Mouse (Mus musculus) heart, embryonic 12.5 days (tissue): Measurements from ENCODE around the gene Dlgap4. TPM values are rescaled to one million over a fixed set of nuclear protein-coding genes. Genes with fewer than 3 reads are reported as not detected.
"Not testable (repeated sequence)": the region's sequence is repeated elsewhere in the genome, so short reads cannot be mapped to it uniquely, and the experiment has no call there.

Source experiments
- ATAC-seq: fragments of 200-750 bp; cut with Nextera tagmentation; 2 replicates; pipeline ENCODE4 v1.8.0; 2017; ENCODE audit warnings: moderate TSS enrichment, moderate library complexity; ENCODE audit not compliant: insufficient number of reproducible peaks, low FRiP score
- H3K27ac ChIP-seq: fragments of 300-500 bp; sonication (generic); 2 replicates; pipeline ENCODE4 v1.5.1; 2016; ENCODE audit warnings: mild to moderate bottlenecking, moderate library complexity; ENCODE audit not compliant: poor library complexity, severe bottlenecking
- H3K27me3 ChIP-seq: fragments of 300-500 bp; sonication (generic); replicated peaks from 2 replicates; pipeline ENCODE4 v1.6.1; 2016; ENCODE audit warnings: mild to moderate bottlenecking, moderate library complexity
- H3K36me3 ChIP-seq: fragments of 300-500 bp; sonication (generic); 2 replicates; pipeline ENCODE4 v1.6.1; 2016; ENCODE audit warnings: mild to moderate bottlenecking, moderate library complexity
- H3K4me1 ChIP-seq: fragments of 300-500 bp; sonication (generic); replicated peaks from 2 replicates; pipeline ENCODE4 v1.6.1; 2016; ENCODE audit warnings: mild to moderate bottlenecking
- H3K4me2 ChIP-seq: fragments of 300-500 bp; sonication (generic); 2 replicates; pipeline ENCODE4 v1.6.1; 2016; ENCODE audit warnings: mild to moderate bottlenecking, moderate library complexity
- H3K4me3 ChIP-seq: fragments of 300-500 bp; sonication (generic); 2 replicates; pipeline ENCODE4 v1.5.1; 2016; ENCODE audit warnings: mild to moderate bottlenecking
- H3K9ac ChIP-seq: fragments of 300-500 bp; sonication (generic); 2 replicates; pipeline ENCODE4 v1.6.1; 2016; ENCODE audit warnings: mild to moderate bottlenecking, moderate library complexity
- H3K9me3 ChIP-seq: fragments of 300-500 bp; sonication (generic); replicated peaks from 2 replicates; pipeline ENCODE4 v1.6.1; 2016; ENCODE audit warnings: mild to moderate bottlenecking, moderate library complexity
- WGBS: fragments of 180-500 bp; shearing (Covaris S2); methylation state at CpG from one replicate; pipeline ENCODE4 v1.1.7; 2016; 5-methylcytosine and 5-hydroxymethylcytosine counted together
- polyA plus RNA-seq: library from polyadenylated mRNA; unstranded; fragments of >200 nt; fragmentation: Nextera tagmentation; extraction: Ambion mirVana; gene quantifications from 2 replicates; pipeline ENCODE4 v1.2.1, GENCODE M21; 2016

The Dlgap4 gene
- polyA plus RNA-seq, 1 experiment from 2014 or later = 72.1 TPM

DNA sequence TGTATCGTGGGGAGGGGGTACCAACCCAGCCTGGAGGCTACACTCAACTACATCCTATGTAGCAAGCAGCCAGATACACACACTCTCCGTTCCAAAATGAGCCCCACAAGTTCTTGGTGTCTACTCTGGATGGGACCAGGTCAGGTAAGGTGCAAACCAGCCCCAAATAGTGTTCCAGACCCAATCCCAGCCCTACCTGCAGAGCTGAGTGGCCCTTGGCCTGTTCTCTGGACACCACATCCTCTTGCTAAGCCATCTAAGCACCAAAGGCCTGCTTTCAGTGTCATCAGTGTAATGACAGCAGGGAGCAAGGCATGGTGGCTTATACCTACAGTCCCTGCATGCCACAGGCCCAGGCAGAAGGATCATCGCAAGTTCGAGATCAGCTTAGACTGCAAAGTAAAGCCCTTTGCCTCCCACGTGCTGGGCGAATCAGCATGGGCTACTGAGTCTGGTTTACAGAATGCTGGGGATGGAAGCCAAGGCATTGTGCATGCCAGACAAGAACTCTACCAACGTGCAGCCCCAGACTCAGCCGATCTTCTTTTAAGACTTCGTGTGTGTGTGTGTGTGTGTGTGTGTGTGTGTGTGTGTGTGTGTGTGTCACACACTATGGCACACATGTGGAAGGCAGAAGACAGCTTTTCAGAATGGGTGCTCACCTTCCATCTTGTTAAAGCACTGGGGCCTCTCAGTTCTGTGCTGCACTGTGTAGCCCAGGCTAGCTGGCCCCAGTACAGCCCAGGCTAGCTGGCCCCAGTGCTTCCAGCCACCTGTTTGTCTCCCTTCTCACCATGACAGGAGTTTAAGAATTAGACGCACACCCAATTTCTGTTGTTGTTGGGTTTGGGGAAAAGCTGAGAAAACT lies 169.2 kb downstream of the Dlgap4 start:
- Histone ChIP-seq H3K9me3 (no peaks in the 10 kb centered on the region), H3K27ac (peak overlapping the region; percentile 69), H3K4me1 (peaks cover 69% of the 10 kb centered on the region), H3K4me2 (peak overlapping the region; percentile 12; the same call in 1 of the 2 replicates), H3K4me3 (no peak overlapping the region), H3K27me3 (no peaks in the 10 kb centered on the region), H3K36me3 (peaks cover 41% of the 10 kb centered on the region), H3K9ac (peak overlapping the region; percentile 11; the same call in 1 of the 2 replicates)
- WGBS = 80% methylated on average over 10 of the region's 10 CpGs
- ATAC-seq = no peak

DNA sequence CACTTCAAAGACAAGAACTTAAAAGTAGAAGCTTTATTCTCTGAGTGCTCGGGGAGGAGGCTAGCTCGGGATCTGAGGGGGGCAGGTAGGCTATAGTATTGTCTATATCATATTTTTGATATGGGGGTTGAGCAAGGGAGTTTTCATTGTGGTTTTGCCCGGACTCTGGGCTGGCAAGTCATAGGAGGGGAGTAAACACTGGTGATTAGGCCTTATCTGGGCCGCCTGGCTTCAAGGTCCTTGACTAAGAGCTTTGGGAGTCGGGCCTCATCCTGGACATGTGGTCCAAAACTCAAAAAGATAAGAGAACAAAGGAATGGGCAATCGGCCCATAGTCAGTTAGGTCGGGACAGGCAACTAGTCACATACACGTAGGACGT lies 169.8 kb downstream of the Dlgap4 start:
- Histone ChIP-seq H3K36me3 (peaks cover 38% of the 10 kb centered on the region), H3K9me3 (no peaks in the 10 kb centered on the region), H3K9ac (0 out of 2 replicates have a peak overlapping the region, but pooled peaks have one; percentile 11), H3K4me2 (peak overlapping the region; percentile 12; the same call in 1 of the 2 replicates), H3K27me3 (no peaks in the 10 kb centered on the region), H3K27ac (peak overlapping the region; percentile 69), H3K4me3 (no peak overlapping the region), H3K4me1 (peaks cover 63% of the 10 kb centered on the region)
- ATAC-seq = peak; percentile 80
- WGBS = 15% methylated on average over 9 of the region's 9 CpGs

DNA sequence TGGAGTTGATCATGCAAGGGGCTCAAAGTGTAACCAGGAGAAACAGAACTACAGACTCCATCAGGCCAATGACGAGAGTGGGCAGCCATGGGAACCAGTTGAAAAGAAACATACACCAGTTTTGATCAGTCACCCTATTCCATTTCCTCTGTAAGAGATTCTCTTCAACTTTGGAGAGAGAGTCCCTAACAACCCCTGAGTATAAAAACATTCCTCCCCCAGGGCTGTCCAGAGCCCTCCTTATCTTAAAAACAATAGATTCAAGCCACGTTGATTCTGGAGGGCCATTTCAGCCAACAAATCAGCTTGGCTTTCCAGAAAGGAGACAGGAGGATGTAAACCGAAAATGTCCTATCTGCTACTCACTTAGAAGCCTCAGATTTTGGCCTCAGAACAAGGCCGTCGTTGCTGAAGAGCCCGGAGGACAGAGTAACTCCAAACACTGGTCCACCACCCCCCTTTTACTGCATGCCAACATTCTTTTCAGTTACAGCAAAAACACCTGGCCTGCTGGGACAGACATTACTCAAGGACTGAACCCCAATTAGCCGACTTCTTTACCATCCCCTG lies 170.6 kb downstream of the Dlgap4 start:
- H3K9ac ChIP-seq = no peak overlapping the region
- peak overlapping the region; percentile 69 for H3K27ac ChIP-seq
- H3K4me1 ChIP-seq = peaks cover 55% of the 10 kb centered on the region
- no peak overlapping the region for H3K4me3 ChIP-seq
- H3K4me2 ChIP-seq = 0 out of 2 replicates have a peak overlapping the region, but pooled peaks have one; percentile 12
- ATAC-seq = no peak
- no peaks in the 10 kb centered on the region for H3K27me3 ChIP-seq
- WGBS = 23% methylated on average over 7 of the region's 7 CpGs
- peaks cover 31% of the 10 kb centered on the region for H3K36me3 ChIP-seq
- no peaks in the 10 kb centered on the region for H3K9me3 ChIP-seq

DNA sequence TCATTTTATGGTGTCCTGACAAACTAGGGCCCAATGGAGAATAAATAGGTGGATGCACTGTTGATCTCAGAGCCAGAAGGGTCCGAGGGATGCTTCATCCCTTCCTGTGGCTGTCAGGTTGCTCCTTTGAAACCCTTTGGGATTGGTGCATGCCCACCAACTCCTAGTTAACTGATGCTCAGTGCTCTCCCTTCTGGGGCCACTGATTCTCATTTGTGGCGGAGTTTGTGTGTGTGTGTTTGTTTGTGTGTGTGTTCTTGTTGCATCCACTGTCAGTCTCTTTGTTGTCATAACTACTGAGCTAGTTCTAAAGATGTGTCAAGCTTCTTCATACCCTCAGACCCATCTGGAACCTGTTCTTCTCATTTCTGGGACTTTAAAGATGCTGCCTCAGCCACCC lies 171.4 kb downstream of the Dlgap4 start:
- 93% methylated on average over 2 of the region's 2 CpGs for WGBS

DNA sequence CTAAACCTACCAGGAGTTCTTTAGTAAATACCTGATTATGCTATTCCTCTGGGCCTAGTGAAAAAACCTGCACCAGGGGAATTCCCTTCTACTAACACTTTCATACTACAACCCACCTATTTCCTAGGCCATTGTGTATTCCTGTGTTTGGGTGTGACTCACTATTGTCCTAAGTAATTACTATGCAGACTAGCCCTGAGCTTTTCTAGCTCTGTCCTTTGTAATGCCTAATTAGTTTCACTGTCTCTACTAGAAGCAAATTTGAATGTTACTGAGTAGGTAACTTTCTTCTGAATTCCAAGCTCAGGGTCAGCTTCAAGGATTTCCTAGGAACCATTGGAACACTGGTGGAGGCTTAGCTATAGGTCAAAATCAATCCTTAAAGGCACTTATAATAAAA lies 172.9 kb downstream of the Dlgap4 start:
- H3K9ac ChIP-seq, H3K27me3 ChIP-seq, H3K36me3 ChIP-seq, H3K4me3 ChIP-seq, H3K27ac ChIP-seq, H3K4me2 ChIP-seq, ATAC-seq, H3K9me3 ChIP-seq: not testable (repeated sequence)
- H3K4me1 ChIP-seq = peaks cover 33% of the 10 kb centered on the region

More for the DNA sequence above, 171.4 kb downstream of the Dlgap4 start:
- Histone ChIP-seq H3K4me3 (no peak overlapping the region), H3K27ac (no peak overlapping the region), H3K9me3 (no peaks in the 10 kb centered on the region), H3K27me3 (no peaks in the 10 kb centered on the region), H3K4me1 (peaks cover 47% of the 10 kb centered on the region), H3K4me2 (no peak overlapping the region), H3K9ac (no peak overlapping the region), H3K36me3 (peaks cover 24% of the 10 kb centered on the region)
- ATAC-seq = no peak

DNA sequence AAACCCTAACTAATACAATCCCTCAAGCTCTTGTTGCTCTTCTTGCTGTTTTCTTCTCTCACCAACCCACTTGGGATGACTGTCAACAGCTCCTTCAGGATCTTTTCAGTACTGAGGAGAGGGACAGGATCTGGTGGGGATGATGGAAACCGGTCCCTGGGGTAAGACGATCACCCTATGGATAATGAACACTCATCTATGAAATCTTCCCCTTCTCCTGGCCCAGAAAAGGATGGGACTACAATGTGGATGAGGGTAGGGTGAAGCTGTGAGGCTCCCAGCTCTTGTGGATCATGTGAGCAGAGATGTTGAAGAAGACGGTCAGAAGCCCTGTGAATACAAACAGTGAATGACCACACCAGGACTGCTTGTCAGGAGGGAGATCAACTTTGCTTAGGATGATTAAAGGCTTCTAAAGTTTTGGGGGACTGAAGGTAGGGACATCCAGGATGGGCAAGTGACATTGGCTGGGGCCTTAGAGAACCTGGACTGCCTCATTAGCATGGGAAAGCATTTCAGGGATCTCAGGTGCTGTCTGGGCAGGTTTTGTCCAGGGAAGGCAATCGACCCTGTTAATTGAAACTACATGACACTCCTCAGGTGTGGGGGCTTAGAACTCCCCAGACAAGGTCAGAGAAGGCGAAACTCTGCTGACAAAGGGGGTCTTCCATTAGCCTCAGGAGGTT lies 173.7 kb downstream of the Dlgap4 start:
- H3K27ac ChIP-seq = no peak overlapping the region
- H3K4me2 ChIP-seq = no peak overlapping the region
- H3K36me3 ChIP-seq = 0 out of 2 replicates have a peak, but pooled peaks cover 1% of the 10 kb centered on the region
- 83% methylated on average over 5 of the region's 5 CpGs for WGBS
- H3K9me3 ChIP-seq = peaks cover 5% of the 10 kb centered on the region; the same call in 1 of the 2 replicates
- H3K4me1 ChIP-seq = peaks cover 24% of the 10 kb centered on the region
- ATAC-seq = no peak
- H3K9ac ChIP-seq = no peak overlapping the region
- no peak overlapping the region for H3K4me3 ChIP-seq
- no peaks in the 10 kb centered on the region for H3K27me3 ChIP-seq

DNA sequence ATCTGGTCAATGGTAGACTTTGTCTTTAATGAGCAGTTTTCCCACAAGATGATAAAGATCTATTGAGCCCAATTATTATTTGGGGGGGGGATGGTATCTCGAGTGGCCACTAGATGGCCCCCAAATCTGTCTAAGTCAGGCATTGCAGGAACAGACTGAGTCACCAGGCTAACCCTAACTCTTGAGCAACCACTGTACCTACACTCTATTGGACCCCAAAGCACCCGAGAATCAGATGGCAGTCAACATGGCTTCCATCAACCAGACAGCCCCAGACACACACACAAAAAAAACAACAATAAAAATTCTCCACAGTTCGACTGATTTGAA lies 174.2 kb downstream of the Dlgap4 start:
- ATAC-seq = no peak
- Histone ChIP-seq H3K4me2 (no peak overlapping the region), H3K27ac (no peak overlapping the region), H3K9me3 (peaks cover 5% of the 10 kb centered on the region; the same call in 1 of the 2 replicates), H3K36me3 (no peaks in the 10 kb centered on the region), H3K27me3 (no peaks in the 10 kb centered on the region), H3K4me1 (peaks cover 19% of the 10 kb centered on the region), H3K4me3 (no peak overlapping the region), H3K9ac (no peak overlapping the region)
- WGBS = 41% methylated on average over 3 of the region's 3 CpGs

DNA sequence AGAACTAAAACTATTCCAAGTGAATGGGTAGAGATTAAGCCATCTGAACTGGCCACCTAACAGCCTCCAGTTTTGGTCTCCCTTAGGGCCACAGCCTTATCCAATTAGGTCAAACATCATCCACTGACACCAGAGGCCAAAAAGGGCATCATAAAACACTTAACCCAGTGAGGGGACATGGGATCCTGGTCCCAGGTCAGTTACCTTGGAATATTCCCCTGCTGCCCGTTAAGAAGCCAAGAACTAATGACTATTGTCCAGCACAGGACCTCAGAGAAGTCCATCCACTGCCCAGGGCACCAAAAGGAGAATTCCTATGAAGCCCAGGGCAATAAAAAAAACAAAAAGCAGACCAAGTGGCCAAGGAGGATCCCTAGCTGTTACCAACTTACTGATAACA lies 175.3 kb downstream of the Dlgap4 start:
- H3K4me3 ChIP-seq = no peak overlapping the region
- peaks cover 5% of the 10 kb centered on the region; the same call in 1 of the 2 replicates for H3K9me3 ChIP-seq
- H3K9ac ChIP-seq = no peak overlapping the region
- H3K27me3 ChIP-seq = no peaks in the 10 kb centered on the region
- ATAC-seq = no peak
- H3K4me2 ChIP-seq = no peak overlapping the region
- WGBS = 83% methylated on average over 1 of the region's 1 CpGs
- peaks cover 8% of the 10 kb centered on the region for H3K4me1 ChIP-seq
- no peaks in the 10 kb centered on the region for H3K36me3 ChIP-seq
- no peak overlapping the region for H3K27ac ChIP-seq

DNA sequence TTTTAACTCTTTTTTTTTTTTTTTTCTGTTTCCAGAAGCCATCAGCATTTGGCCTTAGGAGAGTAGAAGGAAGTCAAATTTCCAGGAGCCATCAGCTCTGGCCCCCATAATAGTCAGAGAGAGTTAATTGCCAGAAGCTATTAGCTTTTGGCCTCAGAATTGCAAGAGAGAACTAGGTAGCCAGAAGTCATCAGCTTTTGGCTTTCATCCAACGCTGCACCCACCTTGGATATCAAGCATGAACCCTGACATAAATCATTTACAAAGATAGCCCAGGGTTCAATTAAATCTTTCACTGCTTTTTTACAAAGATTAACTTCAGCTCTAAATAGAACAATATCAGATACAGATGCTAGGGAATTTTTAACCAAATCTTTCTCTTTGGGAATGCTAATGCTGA lies 185.0 kb downstream of the Dlgap4 start:
- H3K9ac ChIP-seq = no peak overlapping the region
- no peaks in the 10 kb centered on the region for H3K4me1 ChIP-seq
- 85% methylated on average over 1 of the region's 1 CpGs for WGBS
- no peaks in the 10 kb centered on the region for H3K36me3 ChIP-seq
- H3K27me3 ChIP-seq = no peaks in the 10 kb centered on the region
- ATAC-seq = no peak
- H3K9me3 ChIP-seq = peaks cover 6% of the 10 kb centered on the region; the same call in 1 of the 2 replicates
- H3K4me3 ChIP-seq = no peak overlapping the region
- H3K27ac ChIP-seq = no peak overlapping the region
- no peak overlapping the region for H3K4me2 ChIP-seq

DNA sequence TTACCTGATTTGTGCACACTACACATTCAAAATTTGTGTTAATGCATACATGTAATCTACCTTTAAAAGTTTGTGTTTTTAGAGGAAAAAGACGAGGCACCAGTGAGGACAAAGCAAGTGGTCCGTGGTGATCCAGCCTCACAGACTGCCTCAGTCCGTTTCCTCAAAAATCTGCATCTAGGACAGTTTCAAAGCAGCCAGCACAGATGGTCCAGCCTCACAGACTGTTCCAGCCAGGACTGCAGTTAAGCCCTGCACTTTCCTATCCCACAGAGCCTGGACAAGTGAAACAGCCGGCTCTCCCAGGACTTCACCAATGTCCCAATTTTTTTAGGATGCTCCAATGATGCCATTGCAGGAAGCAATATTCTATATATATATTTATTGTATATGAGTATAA lies 187.5 kb downstream of the Dlgap4 start:
- Histone ChIP-seq H3K4me2 (no peak overlapping the region), H3K27ac (no peak overlapping the region), H3K4me1 (no peaks in the 10 kb centered on the region), H3K9ac (no peak overlapping the region), H3K36me3 (no peaks in the 10 kb centered on the region), H3K4me3 (no peak overlapping the region), H3K9me3 (peaks cover 6% of the 10 kb centered on the region; the same call in 1 of the 2 replicates), H3K27me3 (no peaks in the 10 kb centered on the region)
- 76% methylated on average over 4 of the region's 4 CpGs for WGBS
- no peak for ATAC-seq

DNA sequence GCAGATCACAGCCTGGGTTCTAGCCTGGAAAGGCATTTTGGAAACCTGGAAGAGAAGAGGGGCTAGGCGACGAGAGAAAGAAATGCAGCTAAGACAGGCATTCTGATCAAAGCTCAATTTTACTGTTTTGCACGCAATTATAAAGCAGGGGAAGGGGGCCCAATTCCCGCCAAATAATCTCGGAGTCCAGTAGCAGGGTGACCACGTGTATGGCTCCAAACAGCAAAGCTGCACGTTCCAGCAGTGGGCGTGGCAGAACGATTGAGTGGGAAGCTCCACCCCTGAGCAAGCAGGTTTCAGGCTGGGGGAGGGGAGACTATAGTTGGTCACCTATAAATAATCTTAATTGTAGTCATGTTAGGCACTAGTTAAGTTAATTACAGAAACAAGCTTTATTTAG lies 188.6 kb downstream of the Dlgap4 start:
- not testable (repeated sequence) for ATAC-seq, H3K4me1 ChIP-seq, H3K9me3 ChIP-seq, H3K27ac ChIP-seq, H3K9ac ChIP-seq, H3K4me2 ChIP-seq, H3K4me3 ChIP-seq, H3K36me3 ChIP-seq, H3K27me3 ChIP-seq
- WGBS = 48% methylated on average over 9 of the region's 9 CpGs
